Mouse (Mus musculus): ENCODE data around the gene Chrne. TPM values are rescaled to one million over a fixed set of nuclear protein-coding genes. Genes with fewer than 3 reads are reported as not detected.

The Chrne gene
- polyA plus RNA-seq, 1 experiment = 0.16 TPM

GRCm38 (mm10) chr11:70597301-70597700 is 21.7 kb downstream of the Chrne start:
- no peak for DNase-seq (ENCODE audit: low read depth)
- TF ChIP-seq CTCF (IDR thresholded peaks at IDR 0.05; ENCODE audit: borderline replicate concordance, extremely low read depth, insufficient read depth, insufficient read length) (no peak), POLR2A (IDR thresholded peaks at IDR 0.05; ENCODE audit: borderline replicate concordance, extremely low read depth, insufficient read depth, insufficient read length, poor library complexity, severe bottlenecking) (no peak)

DNA sequence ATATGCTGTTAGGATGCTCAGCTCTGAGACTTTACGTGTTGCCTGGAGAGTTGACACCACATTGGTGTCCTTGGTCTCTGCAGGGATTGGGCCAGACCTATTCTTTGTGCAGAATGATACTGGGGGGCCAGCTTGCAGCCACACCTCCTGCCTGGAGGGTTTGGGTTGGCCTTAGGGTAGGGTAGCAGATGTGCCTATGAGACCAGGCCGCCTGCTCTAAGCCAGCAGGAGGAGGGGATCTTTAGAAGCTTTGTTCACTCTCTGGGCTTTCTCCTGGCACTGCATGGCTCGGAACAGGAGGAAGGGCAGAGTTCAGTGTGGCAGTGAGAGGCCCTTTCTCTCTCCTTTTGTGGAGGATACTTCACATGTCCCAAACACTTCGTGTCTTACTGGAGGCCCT is 22.9 kb downstream of the Chrne start:
- DNase-seq (ENCODE audit: low read depth) = peak; percentile 54
- TF ChIP-seq CTCF (IDR thresholded peaks at IDR 0.05; ENCODE audit: borderline replicate concordance, extremely low read depth, insufficient read depth, insufficient read length) = no peak
- TF ChIP-seq POLR2A (IDR thresholded peaks at IDR 0.05; ENCODE audit: borderline replicate concordance, extremely low read depth, insufficient read depth, insufficient read length, poor library complexity, severe bottlenecking) = no peak

GRCm38 (mm10) chr11:70595638-70596037 is 23.4 kb downstream of the Chrne start:
- no peak for DNase-seq (ENCODE audit: low read depth)
- TF ChIP-seq CTCF (IDR thresholded peaks at IDR 0.05; ENCODE audit: borderline replicate concordance, extremely low read depth, insufficient read depth, insufficient read length) (no peak), POLR2A (IDR thresholded peaks at IDR 0.05; ENCODE audit: borderline replicate concordance, extremely low read depth, insufficient read depth, insufficient read length, poor library complexity, severe bottlenecking) (no peak)

- no peak for TF ChIP-seq CTCF (IDR thresholded peaks at IDR 0.05; ENCODE audit: borderline replicate concordance, extremely low read depth, insufficient read depth, insufficient read length)
- TF ChIP-seq POLR2A (IDR thresholded peaks at IDR 0.05; ENCODE audit: borderline replicate concordance, extremely low read depth, insufficient read depth, insufficient read length, poor library complexity, severe bottlenecking) = no peak
- no peak for DNase-seq (ENCODE audit: low read depth)
Measured at GRCm38 (mm10) chr11:70594253-70594989, 24.6 kb downstream of the Chrne start.

GRCm38 (mm10) chr11:70591733-70592132 is 27.3 kb downstream of the Chrne start:
- DNase-seq (ENCODE audit: low read depth) = no peak
- TF ChIP-seq POLR2A (IDR thresholded peaks at IDR 0.05; ENCODE audit: borderline replicate concordance, extremely low read depth, insufficient read depth, insufficient read length, poor library complexity, severe bottlenecking) = no peak
- TF ChIP-seq CTCF (IDR thresholded peaks at IDR 0.05; ENCODE audit: borderline replicate concordance, extremely low read depth, insufficient read depth, insufficient read length) = no peak

GRCm38 (mm10) chr11:70586954-70587353 is 32.1 kb downstream of the Chrne start:
- DNase-seq (ENCODE audit: low read depth) = no peak
- TF ChIP-seq POLR2A (IDR thresholded peaks at IDR 0.05; ENCODE audit: borderline replicate concordance, extremely low read depth, insufficient read depth, insufficient read length, poor library complexity, severe bottlenecking) = no peak
- TF ChIP-seq CTCF (IDR thresholded peaks at IDR 0.05; ENCODE audit: borderline replicate concordance, extremely low read depth, insufficient read depth, insufficient read length) = no peak

DNA sequence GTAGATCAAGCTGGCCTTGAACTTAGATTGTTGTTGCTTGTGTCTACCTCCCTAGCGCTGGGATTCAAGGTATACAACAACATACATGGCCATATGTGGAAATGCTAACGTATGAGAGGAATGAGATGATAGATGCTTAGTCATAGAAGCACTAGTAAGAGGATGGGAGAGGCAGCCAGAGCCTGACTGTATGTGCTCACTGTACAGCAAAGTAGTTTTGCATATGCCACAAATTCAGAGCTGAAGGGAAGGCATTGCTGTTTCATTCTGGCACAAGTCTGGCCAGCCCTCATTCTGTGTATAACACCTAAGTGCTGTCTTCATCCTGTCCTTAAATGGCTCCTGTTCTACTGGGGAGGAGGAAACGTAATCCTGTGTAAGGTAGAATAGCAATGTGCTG is 32.8 kb downstream of the Chrne start:
- no peak for TF ChIP-seq CTCF (IDR thresholded peaks at IDR 0.05; ENCODE audit: borderline replicate concordance, extremely low read depth, insufficient read depth, insufficient read length)
- no peak for TF ChIP-seq POLR2A (IDR thresholded peaks at IDR 0.05; ENCODE audit: borderline replicate concordance, extremely low read depth, insufficient read depth, insufficient read length, poor library complexity, severe bottlenecking)
- no peak for DNase-seq (ENCODE audit: low read depth)

GRCm38 (mm10) chr11:70585457-70585856 is 33.6 kb downstream of the Chrne start:
- DNase-seq (ENCODE audit: low read depth) = peak; percentile 51
- TF ChIP-seq CTCF (IDR thresholded peaks at IDR 0.05; ENCODE audit: borderline replicate concordance, extremely low read depth, insufficient read depth, insufficient read length) (no peak), POLR2A (IDR thresholded peaks at IDR 0.05; ENCODE audit: borderline replicate concordance, extremely low read depth, insufficient read depth, insufficient read length, poor library complexity, severe bottlenecking) (no peak)

GRCm38 (mm10) chr11:70583775-70584174 is 35.2 kb downstream of the Chrne start:
- DNase-seq (ENCODE audit: low read depth) = no peak
- no peak for TF ChIP-seq POLR2A (IDR thresholded peaks at IDR 0.05; ENCODE audit: borderline replicate concordance, extremely low read depth, insufficient read depth, insufficient read length, poor library complexity, severe bottlenecking)
- TF ChIP-seq CTCF (IDR thresholded peaks at IDR 0.05; ENCODE audit: borderline replicate concordance, extremely low read depth, insufficient read depth, insufficient read length) = no peak

- no peak for DNase-seq (ENCODE audit: low read depth)
Measured at GRCm38 (mm10) chr11:70583022-70583714, 35.8 kb downstream of the Chrne start.

GRCm38 (mm10) chr11:70582196-70582595 is 36.8 kb downstream of the Chrne start:
- DNase-seq (ENCODE audit: low read depth) = no peak
- TF ChIP-seq POLR2A (IDR thresholded peaks at IDR 0.05; ENCODE audit: borderline replicate concordance, extremely low read depth, insufficient read depth, insufficient read length, poor library complexity, severe bottlenecking) (no peak), CTCF (IDR thresholded peaks at IDR 0.05; ENCODE audit: borderline replicate concordance, extremely low read depth, insufficient read depth, insufficient read length) (no peak)

More at GRCm38 (mm10) chr11:70583022-70583714, 35.8 kb downstream of the Chrne start:
- TF ChIP-seq POLR2A (IDR thresholded peaks at IDR 0.05; ENCODE audit: borderline replicate concordance, extremely low read depth, insufficient read depth, insufficient read length, poor library complexity, severe bottlenecking) = no peak
- no peak for TF ChIP-seq CTCF (IDR thresholded peaks at IDR 0.05; ENCODE audit: borderline replicate concordance, extremely low read depth, insufficient read depth, insufficient read length)
